Mouse (Mus musculus) forebrain, embryonic 16.5 days (tissue): Measurements from ENCODE around the gene Prm2. TPM values are rescaled to one million over a fixed set of nuclear protein-coding genes. Genes with fewer than 3 reads are reported as not detected.

ENCODE experiments used
- ATAC-seq: fragments of 200-750 bp; cut with Nextera tagmentation; 2 replicates; pipeline ENCODE4 v1.8.0; 2017; ENCODE audit warnings: mild to moderate bottlenecking, moderate library complexity
- H3K27ac ChIP-seq: fragments of 300-500 bp; sonication (generic); 2 replicates; pipeline ENCODE4 v1.5.1; 2014; ENCODE audit warnings: low read length, control low read depth
- H3K27me3 ChIP-seq: fragments of 300-500 bp; sonication (generic); replicated peaks from 2 replicates; pipeline ENCODE4 v1.6.1; 2014; ENCODE audit warnings: low read length; ENCODE audit not compliant: control insufficient read depth, insufficient read depth
- H3K36me3 ChIP-seq: fragments of 300-500 bp; sonication (generic); 2 replicates; pipeline ENCODE4 v1.6.1; 2014; ENCODE audit not compliant: control insufficient read depth, insufficient read depth
- H3K4me1 ChIP-seq: fragments of 300-500 bp; sonication (generic); replicated peaks from 2 replicates; pipeline ENCODE4 v1.6.1; 2014; ENCODE audit warnings: low read length; ENCODE audit not compliant: control insufficient read depth, insufficient read depth
- H3K4me2 ChIP-seq: fragments of 300-500 bp; sonication (generic); 2 replicates; pipeline ENCODE4 v1.6.1; 2014; ENCODE audit warnings: mild to moderate bottlenecking, low read length, control low read depth
- H3K4me3 ChIP-seq: fragments of 300-500 bp; sonication (generic); replicated peaks from 2 replicates; pipeline ENCODE4 v1.5.1; 2014; ENCODE audit warnings: mild to moderate bottlenecking, low read length, control low read depth
- H3K9ac ChIP-seq: fragments of 300-500 bp; sonication (generic); replicated peaks from 2 replicates; pipeline ENCODE4 v1.6.1; 2014; ENCODE audit warnings: low read depth, low read length, control low read depth
- H3K9me3 ChIP-seq: fragments of 300-500 bp; sonication (generic); 2 replicates; pipeline ENCODE4 v1.6.1; 2016; ENCODE audit warnings: low read length; ENCODE audit not compliant: control insufficient read depth
- WGBS: fragments of 180-500 bp; shearing (Covaris S2); extraction: QIAGEN DNeasy Blood & Tissue Kit; methylation state at CpG from one replicate; pipeline ENCODE4 v1.1.7; 2014; 5-methylcytosine and 5-hydroxymethylcytosine counted together
- polyA plus RNA-seq: library from polyadenylated mRNA; unstranded; fragments of >200 nt; fragmentation: Nextera tagmentation; extraction: Ambion mirVana; gene quantifications from 2 replicates; pipeline ENCODE4 v1.2.1, GENCODE M21; 2015

The Prm2 gene
- polyA plus RNA-seq, 1 experiment from 2014 or later: not detected

- Histone ChIP-seq H3K27me3 (no peaks in the 10 kb centered on the region), H3K9ac (peak within 1 kb of the TSS; percentile 57), H3K4me3 (peak within 1 kb of the TSS; percentile 87), H3K27ac (no peak within 1 kb of the TSS), H3K4me1 (peaks cover 7% of the 10 kb centered on the region), H3K36me3 (no peaks in the 10 kb centered on the region), H3K4me2 (peak within 1 kb of the TSS; percentile 96), H3K9me3 (no peaks in the 10 kb centered on the region)
- peak; percentile 98 for ATAC-seq
- WGBS: under 1% methylated on average over 65 of the region's 69 CpGs
These were observed 39.1 kb upstream of the Prm2 start, which contains the start of gene Rmi2 for GRCm38 (mm10) chr16:10834911-10835587. Rmi2 (plus strand) TSS chr16:10835059.

GRCm38 (mm10) chr16:10834542-10834910 lies 38.6 kb upstream of the Prm2 start:
- Histone ChIP-seq H3K9ac (peak overlapping the region; percentile 39), H3K27me3 (no peaks in the 10 kb centered on the region), H3K4me1 (peaks cover 7% of the 10 kb centered on the region), H3K27ac (no peak overlapping the region), H3K4me3 (peak overlapping the region; percentile 87), H3K4me2 (peak overlapping the region; percentile 96), H3K36me3 (no peaks in the 10 kb centered on the region), H3K9me3 (no peaks in the 10 kb centered on the region)
- no peak for ATAC-seq
- WGBS: 7% methylated on average over 12 of the region's 12 CpGs

DNA sequence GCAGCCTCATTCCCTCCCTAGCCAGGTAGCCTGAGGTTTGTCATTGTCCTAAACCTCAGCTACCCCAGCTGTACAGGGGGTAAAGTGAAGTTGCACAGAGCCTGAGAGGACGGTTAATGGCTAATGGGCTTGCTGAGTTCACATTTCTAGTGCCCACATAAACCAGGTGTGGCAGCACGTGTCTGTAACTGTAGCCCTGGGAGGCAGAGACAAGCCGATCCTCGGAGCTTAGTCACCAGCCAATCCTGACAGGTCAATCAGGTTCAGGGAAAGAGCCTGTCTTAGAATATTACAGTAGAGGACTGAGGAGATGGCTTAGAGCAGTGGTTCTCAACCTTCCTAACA lies 32.5 kb upstream of the Prm2 start:
- WGBS: 78% methylated on average over 4 of the region's 4 CpGs
- H3K27me3 ChIP-seq: no peaks in the 10 kb centered on the region
- H3K9ac ChIP-seq: no peak overlapping the region
- no peak overlapping the region for H3K4me3 ChIP-seq
- no peaks in the 10 kb centered on the region for H3K4me1 ChIP-seq
- no peak overlapping the region for H3K4me2 ChIP-seq
- no peak for ATAC-seq
- no peaks in the 10 kb centered on the region for H3K36me3 ChIP-seq
- no peak overlapping the region for H3K27ac ChIP-seq
- no peaks in the 10 kb centered on the region for H3K9me3 ChIP-seq

DNA sequence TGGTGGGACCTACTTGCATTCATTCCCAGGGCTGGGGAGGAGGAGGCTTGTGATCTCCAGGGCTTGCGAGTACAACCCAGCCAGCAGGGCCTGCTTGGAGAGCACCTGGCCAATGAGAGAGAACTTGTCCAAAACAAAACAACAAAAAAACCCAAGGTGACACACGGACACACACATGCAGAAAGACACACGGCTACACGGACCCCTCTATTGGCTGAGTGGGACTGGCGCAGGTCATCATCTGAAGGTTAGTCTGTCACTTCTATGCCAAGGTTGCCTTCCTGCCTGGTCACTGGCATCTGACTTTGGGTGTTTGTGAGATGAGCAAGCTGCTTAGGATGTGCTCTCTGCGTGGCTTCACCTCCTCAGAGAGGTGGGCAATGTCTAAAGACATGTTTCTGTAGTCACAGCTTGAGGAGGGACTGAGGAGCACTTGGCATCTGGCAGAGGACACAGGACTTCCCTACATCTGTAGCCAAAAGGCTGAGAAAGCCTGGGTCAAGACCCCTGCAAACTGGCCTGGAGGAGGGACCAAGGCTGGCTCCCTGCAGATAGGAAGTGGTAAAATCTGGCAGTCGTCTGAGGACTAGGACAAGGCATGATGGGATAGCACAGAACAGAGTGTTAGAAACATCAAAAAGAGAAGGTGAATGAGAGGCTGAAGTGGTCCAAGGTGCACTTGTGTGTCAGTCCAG lies 32.0 kb upstream of the Prm2 start:
- WGBS: 86% methylated on average over 7 of the region's 7 CpGs
- H3K9me3 ChIP-seq: no peaks in the 10 kb centered on the region
- no peak overlapping the region for H3K9ac ChIP-seq
- no peak for ATAC-seq
- no peak overlapping the region for H3K4me2 ChIP-seq
- no peak overlapping the region for H3K4me3 ChIP-seq
- no peaks in the 10 kb centered on the region for H3K27me3 ChIP-seq
- no peaks in the 10 kb centered on the region for H3K4me1 ChIP-seq
- no peaks in the 10 kb centered on the region for H3K36me3 ChIP-seq
- H3K27ac ChIP-seq: no peak overlapping the region

- WGBS: 92% methylated on average over 9 of the region's 9 CpGs
- H3K4me2 ChIP-seq: no peak overlapping the region
- no peak overlapping the region for H3K9ac ChIP-seq
- no peak for ATAC-seq
- no peaks in the 10 kb centered on the region for H3K27me3 ChIP-seq
- H3K36me3 ChIP-seq: no peaks in the 10 kb centered on the region
- no peaks in the 10 kb centered on the region for H3K4me1 ChIP-seq
- no peaks in the 10 kb centered on the region for H3K9me3 ChIP-seq
- H3K27ac ChIP-seq: no peak overlapping the region
- no peak overlapping the region for H3K4me3 ChIP-seq
These were observed 31.3 kb upstream of the Prm2 start for GRCm38 (mm10) chr16:10827269-10827668.

GRCm38 (mm10) chr16:10825840-10826239 lies 29.9 kb upstream of the Prm2 start:
- H3K9ac ChIP-seq: no peak overlapping the region
- no peak overlapping the region for H3K4me2 ChIP-seq
- WGBS: 93% methylated on average over 4 of the region's 4 CpGs
- H3K4me3 ChIP-seq: no peak overlapping the region
- ATAC-seq: no peak
- H3K27me3 ChIP-seq: no peaks in the 10 kb centered on the region
- H3K9me3 ChIP-seq: no peaks in the 10 kb centered on the region
- H3K27ac ChIP-seq: no peak overlapping the region
- H3K4me1 ChIP-seq: no peaks in the 10 kb centered on the region
- H3K36me3 ChIP-seq: no peaks in the 10 kb centered on the region

GRCm38 (mm10) chr16:10824536-10824935 lies 28.6 kb upstream of the Prm2 start:
- no peaks in the 10 kb centered on the region for H3K9me3 ChIP-seq
- H3K9ac ChIP-seq: no peak overlapping the region
- no peaks in the 10 kb centered on the region for H3K27me3 ChIP-seq
- no peak overlapping the region for H3K4me3 ChIP-seq
- no peak overlapping the region for H3K4me2 ChIP-seq
- no peak for ATAC-seq
- H3K36me3 ChIP-seq: no peaks in the 10 kb centered on the region
- 95% methylated on average over 1 of the region's 1 CpGs for WGBS
- no peaks in the 10 kb centered on the region for H3K4me1 ChIP-seq
- no peak overlapping the region for H3K27ac ChIP-seq

DNA sequence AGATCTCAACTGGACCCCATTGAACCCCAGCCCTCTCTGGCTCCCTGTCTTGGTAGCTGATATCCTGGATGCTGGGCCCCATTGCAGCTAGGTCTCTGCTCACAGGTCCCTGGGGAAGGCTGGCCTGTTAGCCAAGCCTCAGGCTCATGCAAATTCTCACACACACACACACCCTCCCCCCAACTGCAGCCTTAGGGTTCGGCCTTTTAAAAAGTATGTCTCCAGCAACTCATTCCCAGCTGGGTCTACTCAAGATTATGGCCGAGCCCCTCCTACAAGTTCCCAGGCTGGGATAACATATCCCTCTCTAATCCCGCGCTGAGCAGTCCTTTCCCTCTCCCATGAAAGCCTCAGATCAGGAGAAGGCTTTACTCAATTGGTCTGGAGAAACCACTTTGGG lies 25.5 kb upstream of the Prm2 start:
- no peaks in the 10 kb centered on the region for H3K9me3 ChIP-seq
- no peak overlapping the region for H3K4me3 ChIP-seq
- H3K27me3 ChIP-seq: no peaks in the 10 kb centered on the region
- H3K4me1 ChIP-seq: no peaks in the 10 kb centered on the region
- H3K27ac ChIP-seq: no peak overlapping the region
- 72% methylated on average over 4 of the region's 4 CpGs for WGBS
- H3K4me2 ChIP-seq: no peak overlapping the region
- ATAC-seq: no peak
- H3K36me3 ChIP-seq: no peaks in the 10 kb centered on the region
- H3K9ac ChIP-seq: no peak overlapping the region

- Histone ChIP-seq H3K36me3 (no peaks in the 10 kb centered on the region), H3K27me3 (no peaks in the 10 kb centered on the region)
- ATAC-seq: no peak
These were observed 24.0 kb upstream of the Prm2 start for GRCm38 (mm10) chr16:10819966-10820365.

More at GRCm38 (mm10) chr16:10819966-10820365, 24.0 kb upstream of the Prm2 start:
- whole genome bisulfite sequencing: 75% methylated on average over 3 of the region's 3 CpGs
- no peaks in the 10 kb centered on the region for H3K4me1 ChIP-seq
- no peak overlapping the region for H3K9ac ChIP-seq
- no peak overlapping the region for H3K4me3 ChIP-seq
- no peaks in the 10 kb centered on the region for H3K9me3 ChIP-seq
- no peak overlapping the region for H3K27ac ChIP-seq
- H3K4me2 ChIP-seq: no peak overlapping the region
